Mouse (Mus musculus) MEL-GATA-1-ER (cell line): ENCODE results near the gene Blmh.

Experiments
- DNase-seq: peaks from one replicate; pipeline ENCODE4 v3.0.0-alpha.2; 2012; ENCODE audit warnings: low read depth; ENCODE audit errors: extremely low read depth

Gene Blmh

DNA sequence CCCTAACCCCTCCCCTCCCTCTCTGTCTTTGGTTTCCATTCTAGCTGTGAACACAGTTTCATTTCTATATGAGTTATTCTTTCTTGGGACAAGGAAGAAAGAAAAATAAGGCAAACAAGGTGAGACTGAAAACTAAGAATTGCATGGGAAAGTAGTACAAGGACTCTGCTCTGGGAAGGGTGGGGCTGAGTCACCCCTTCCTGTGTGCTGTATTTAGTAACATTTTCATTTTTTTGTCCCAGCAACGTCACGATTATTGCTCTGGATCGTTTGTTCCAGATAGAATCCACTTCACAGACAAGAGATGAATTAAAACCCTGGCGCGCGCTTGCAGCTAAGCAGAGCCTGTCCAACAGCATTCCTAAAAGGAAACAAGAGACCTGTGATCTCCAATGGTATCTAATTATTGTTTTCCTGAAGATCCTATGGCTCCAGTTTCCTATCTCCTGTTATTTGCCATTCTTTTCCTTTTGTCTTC lies at the start of gene Blmh:
Blmh (plus strand) TSS at position 51 of the 478 bp plus-strand sequence.
- DNase-seq = no peak

GRCm38 (mm10) chr11:76879816-76880215 lies 44.8 kb upstream of the Blmh start:
- DNase-seq = no peak

DNA sequence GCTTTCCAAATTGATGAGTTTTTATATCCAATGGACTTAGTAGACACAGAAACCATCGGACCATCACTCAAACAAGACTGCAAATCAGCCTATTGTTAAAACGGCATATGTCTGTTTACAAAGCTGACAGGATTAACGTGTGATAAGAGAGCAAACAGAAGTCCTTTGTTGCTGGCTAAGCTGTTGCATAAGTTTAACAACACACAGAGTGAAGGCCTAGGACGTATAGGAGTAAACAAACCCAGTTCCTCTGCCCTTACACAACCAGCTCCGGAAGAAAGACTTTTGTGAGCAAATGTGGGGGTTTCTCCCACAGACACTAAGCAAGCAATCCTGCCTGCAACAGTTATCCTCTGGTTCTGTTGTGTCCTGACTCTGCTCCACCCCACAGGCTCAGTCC lies 40.2 kb upstream of the Blmh start:
- no peak for DNase-seq

GRCm38 (mm10) chr11:76889339-76890164 lies 35.1 kb upstream of the Blmh start:
- DNase-seq = peak; percentile 63

GRCm38 (mm10) chr11:76891171-76891570 lies 33.4 kb upstream of the Blmh start:
- DNase-seq = no peak

DNA sequence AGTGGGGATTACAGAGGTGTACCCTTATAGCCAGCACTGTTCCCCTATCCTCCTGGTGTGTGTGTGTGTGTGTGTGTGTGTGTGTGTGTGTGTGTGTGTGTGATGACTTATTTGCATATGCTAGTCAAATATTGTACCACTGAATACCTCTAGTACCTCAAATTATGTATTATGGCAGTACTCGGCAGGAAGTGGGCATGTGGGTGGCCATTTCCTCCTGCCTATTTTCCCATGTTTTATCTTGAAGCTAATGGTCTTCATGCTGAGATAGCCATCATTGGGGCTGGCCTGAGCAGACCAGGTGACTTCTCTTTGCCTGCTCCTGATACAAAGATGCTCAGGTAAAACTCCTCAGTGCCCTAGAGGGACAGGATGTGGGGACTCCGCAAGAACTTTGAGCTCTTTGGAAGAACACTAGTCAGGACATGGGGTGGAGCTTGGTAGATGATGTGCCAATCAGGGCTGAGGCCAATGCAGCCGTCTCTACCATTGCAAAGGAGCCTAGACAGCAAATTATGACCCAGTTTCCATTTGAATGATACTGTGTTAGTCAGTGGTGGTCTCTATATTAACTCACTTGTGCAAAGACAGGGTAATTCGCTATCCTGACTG lies 32.8 kb upstream of the Blmh start:
- DNase-seq = no peak

GRCm38 (mm10) chr11:76892972-76893371 lies 31.6 kb upstream of the Blmh start:
- no peak for DNase-seq

GRCm38 (mm10) chr11:76893570-76893969 lies 31.0 kb upstream of the Blmh start:
- DNase-seq = no peak

- DNase-seq = no peak
Measured at GRCm38 (mm10) chr11:76894240-76894639, 30.4 kb upstream of the Blmh start.

GRCm38 (mm10) chr11:76896360-76896759 lies 28.2 kb upstream of the Blmh start:
- no peak for DNase-seq

- no peak for DNase-seq
Measured at GRCm38 (mm10) chr11:76897126-76897525, 27.5 kb upstream of the Blmh start.

DNA sequence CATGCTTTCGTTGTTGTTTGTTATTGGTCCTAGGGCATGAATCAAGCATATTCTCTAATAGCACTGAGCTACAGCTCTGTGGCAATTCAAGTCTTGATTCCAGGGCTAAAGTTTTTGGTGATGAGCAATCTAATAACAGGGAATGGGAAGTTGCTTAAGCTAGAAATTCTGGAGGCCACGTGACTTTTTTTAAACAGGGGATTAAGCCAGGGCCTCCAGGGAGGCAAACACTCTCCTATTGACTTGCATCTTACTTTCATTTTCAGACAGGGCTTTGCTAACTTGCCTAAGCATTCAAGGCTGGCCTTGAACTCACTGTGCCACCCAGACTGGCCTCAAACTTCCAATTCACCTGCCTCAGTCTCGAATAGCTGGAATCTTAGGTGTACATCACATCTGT lies 26.7 kb upstream of the Blmh start:
- DNase-seq = no peak

- DNase-seq = no peak
Measured at GRCm38 (mm10) chr11:76898751-76899150, 25.9 kb upstream of the Blmh start.

GRCm38 (mm10) chr11:76899758-76900738 lies 24.6 kb upstream of the Blmh start:
- no peak for DNase-seq

DNA sequence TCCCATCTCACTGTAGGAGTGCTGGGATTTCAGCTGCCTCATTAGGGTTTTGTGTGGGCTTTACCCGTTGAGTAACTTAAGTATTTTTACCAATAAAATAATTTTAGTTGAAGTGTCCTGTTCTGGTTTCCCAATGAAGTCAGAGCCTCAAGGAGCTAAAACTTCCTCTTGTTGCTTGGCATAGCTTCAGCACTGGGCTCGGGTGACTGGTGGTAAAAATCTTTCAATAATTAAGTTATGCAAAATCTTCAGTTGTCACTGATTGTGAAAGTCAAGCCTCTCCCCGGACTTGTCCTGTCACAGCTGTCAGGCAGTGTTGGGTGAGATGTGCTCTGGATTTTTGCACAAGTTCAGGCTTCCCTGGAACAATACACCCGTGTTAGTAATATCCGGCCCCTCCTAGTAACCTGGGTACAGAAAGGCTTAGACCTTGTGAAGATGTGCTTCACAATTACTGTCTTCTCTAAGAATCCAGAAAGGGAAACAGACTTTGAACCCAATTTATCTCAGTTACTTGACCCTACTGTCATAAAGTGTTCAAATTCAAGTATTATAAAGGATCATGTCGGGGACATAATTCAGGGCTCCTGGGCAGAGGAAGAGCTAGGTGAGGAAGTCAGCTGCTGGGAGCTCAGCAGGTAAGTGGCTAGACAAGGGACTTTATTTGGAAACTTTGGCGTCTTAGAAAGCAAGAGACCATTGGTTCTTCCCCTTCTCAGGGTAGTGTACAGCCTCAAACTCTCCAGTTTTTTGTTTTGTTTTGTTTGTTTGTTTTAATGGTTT lies 22.8 kb upstream of the Blmh start, which contains the start of gene Tmigd1:
Tmigd1 (plus strand) TSS at position 581 of the 783 bp plus-strand sequence.
- DNase-seq = no peak

DNA sequence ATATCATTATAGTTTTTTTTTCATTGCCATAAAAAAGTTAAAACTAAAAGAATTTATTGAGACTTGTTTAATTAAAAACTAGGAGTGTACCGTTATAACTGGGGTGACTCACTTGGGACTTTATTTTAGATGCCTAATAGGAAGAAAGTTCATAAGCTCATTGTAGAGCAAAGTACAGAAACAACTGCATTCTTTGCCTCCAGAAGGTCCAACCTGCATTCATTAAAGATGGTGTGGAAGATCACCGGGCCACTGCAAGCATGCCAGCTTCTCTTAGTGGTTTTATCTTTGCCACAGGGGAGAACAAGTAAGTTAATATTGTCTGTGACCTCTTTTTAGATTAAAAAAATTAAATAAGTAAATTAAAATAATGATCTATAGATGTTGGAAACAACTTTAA lies 20.3 kb upstream of the Blmh start:
- DNase-seq = no peak

DNA sequence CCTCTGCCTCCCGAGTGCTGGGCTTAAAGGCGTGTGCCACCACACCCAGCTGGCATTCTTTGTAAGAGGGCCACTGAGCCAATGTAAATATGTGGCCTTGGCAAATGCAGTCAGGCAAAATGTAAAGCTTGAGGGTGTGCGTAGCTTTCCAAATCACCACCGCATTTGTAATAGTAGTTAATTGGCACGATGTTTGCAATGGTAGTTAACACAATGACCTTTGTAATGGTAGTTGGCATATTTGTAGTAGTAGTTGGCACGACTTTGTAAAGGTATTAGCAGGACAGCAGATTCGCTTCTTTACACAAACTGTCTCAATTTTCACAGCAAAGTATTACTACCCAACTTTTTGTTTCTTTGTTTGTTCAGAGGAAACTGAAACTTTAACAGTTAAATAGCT lies 16.0 kb upstream of the Blmh start:
- DNase-seq = no peak

GRCm38 (mm10) chr11:76911325-76912054 lies 13.1 kb upstream of the Blmh start:
- no peak for DNase-seq

GRCm38 (mm10) chr11:76912055-76912395 lies 12.6 kb upstream of the Blmh start:
- no peak for DNase-seq

DNA sequence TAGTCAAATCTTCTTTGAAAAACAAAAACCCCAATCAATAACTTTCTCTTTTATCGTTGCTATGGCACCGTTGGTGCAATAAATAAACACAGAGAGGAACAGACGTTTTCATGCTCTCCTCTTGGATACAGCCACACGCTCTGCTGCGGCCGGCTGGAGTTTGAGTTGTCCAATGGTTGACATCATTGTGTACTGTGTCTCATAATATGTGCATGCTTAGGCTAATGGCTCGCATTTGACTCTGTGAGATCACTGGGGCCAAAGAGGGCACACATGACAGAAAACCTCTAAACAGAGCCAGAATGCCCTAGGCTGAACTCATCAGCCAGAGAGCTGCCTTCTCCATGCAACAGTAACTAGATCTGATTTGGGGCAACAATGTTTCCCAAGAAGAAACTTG lies 10.2 kb upstream of the Blmh start:
- DNase-seq = no peak
